8 mouse cellular contexts compared by ENCODE assay signal in the genomic region with DNA sequence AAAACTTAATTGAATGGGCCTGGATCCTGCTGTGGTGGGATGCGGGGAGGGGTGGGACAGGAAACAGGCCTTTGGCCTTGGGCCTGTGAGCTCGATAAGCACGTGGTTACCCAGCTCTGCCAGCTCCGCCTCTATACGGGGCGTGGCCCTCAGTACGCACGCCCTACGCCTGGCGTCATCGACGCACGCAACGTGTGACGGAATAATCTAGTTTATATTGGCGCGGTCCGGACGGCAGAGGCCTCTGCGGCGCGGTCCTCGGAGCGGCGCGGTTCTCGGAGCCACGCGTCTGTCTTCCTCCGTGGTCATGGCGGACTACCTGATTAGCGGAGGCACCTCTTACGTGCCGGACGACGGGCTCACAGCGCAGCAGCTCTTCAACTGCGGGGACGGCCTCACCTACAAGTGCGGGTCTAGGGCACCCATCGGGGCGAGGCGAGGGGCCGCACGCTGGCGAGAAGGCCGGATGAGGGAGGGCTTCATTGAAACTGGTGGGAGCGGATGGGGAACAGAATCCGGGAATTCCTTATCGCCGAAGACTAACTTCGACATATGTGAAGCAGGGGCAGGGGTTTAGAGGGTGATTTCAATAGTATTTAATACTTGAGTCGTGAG. TPM values are rescaled to one million over a fixed set of nuclear protein-coding genes. Genes with fewer than 3 reads are reported as not detected.
DNase-seq lines count a peak whose midpoint lies in the region; ATAC-seq and TF ChIP-seq lines count a peak whose summit lies in the region.

A gene (plus strand): TSS at position 60 of the 615 bp plus-strand sequence.

- peak within 1 kb of the TSS; percentile 74 to 95 for H3K4me3 ChIP-seq in MEL (ENCODE audit: control insufficient read depth in 1 of 2, insufficient read depth in 1 of 2, low read depth in 2 of 2, low read length in 2 of 2)
- H3K4me3 ChIP-seq in cerebellum, adult 2 months (replicated peaks; ENCODE audit: insufficient read depth, low read depth, low read length) = peak within 1 kb of the TSS; percentile 67
- peak within 1 kb of the TSS; percentile 56 for H3K4me3 ChIP-seq in forebrain, postnatal 0 days (ENCODE audit: low read depth, low read length)
- peak within 1 kb of the TSS; percentile 56 for H3K4me3 ChIP-seq in lung, embryonic 15.5 days

- peak within 1 kb of the TSS; percentile 73 for H3K27ac ChIP-seq in MEL (ENCODE audit: control insufficient read depth, low read depth, low read length)
- H3K27ac ChIP-seq in cerebellum, adult 2 months (ENCODE audit: insufficient read depth, low read length) = peak within 1 kb of the TSS; percentile 24; the same call in 1 of the 2 replicates
- H3K27ac ChIP-seq in forebrain, postnatal 0 days (ENCODE audit: low read depth, low read length) = peak within 1 kb of the TSS; percentile 74
- H3K27ac ChIP-seq in lung, embryonic 15.5 days = peak within 1 kb of the TSS; percentile 69

- peak in 1 of 2 experiments; percentile 60; a peak in 2 of 4 replicates for TF ChIP-seq EP300 in MEL (IDR thresholded peaks at IDR 0.05; ENCODE audit: low read depth in 1 of 2, low read length in 2 of 2)

- peak; percentile 95 to 98 for TF ChIP-seq POLR2A in MEL (IDR thresholded peaks at IDR 0.05; ENCODE audit: control insufficient read depth in 1 of 2, insufficient read depth in 1 of 2, low read depth in 1 of 2, low read length in 2 of 2, poor library complexity in 1 of 2)
- TF ChIP-seq POLR2A in cerebellum, adult 2 months (IDR thresholded peaks at IDR 0.05; ENCODE audit: borderline replicate concordance, insufficient read depth, low read length) = peak; percentile 81

- peak within 1 kb of the TSS; percentile 68 for H3K4me2 ChIP-seq in forebrain, postnatal 0 days (ENCODE audit: low read depth)
- H3K4me2 ChIP-seq in lung, embryonic 15.5 days = peak within 1 kb of the TSS; percentile 64

- DNase-seq in MEL (ENCODE audit: low read depth, low spot score) = peak; percentile 99
- DNase-seq in cerebellum, adult 2 months = peak; percentile 92 to 93
- peak; percentile 98 for DNase-seq in forebrain, postnatal 0 days
- peak; percentile 96 for DNase-seq in heart, postnatal 4 days
- DNase-seq in layer of hippocampus, adult 8-10 months (ENCODE audit: low spot score in 2 of 2) = peak; percentile 93 to 95
- peak; percentile 92 for DNase-seq in ovary, adult 18-20 months (ENCODE audit: low spot score)
- peak; percentile 97 for DNase-seq in thymus, postnatal 0 days (ENCODE audit: low spot score)

- peaks cover 21 to 26% of the 10 kb centered on the region in 2 experiments for H3K36me3 ChIP-seq in MEL (ENCODE audit: control insufficient read depth in 1 of 2, insufficient read depth in 2 of 2, low read length in 2 of 2)
- peaks cover 71% of the 10 kb centered on the region for H3K36me3 ChIP-seq in forebrain, postnatal 0 days (ENCODE audit: insufficient read depth)
- peaks cover 77% of the 10 kb centered on the region for H3K36me3 ChIP-seq in lung, embryonic 15.5 days

- no peak for TF ChIP-seq CTCF in MEL (IDR thresholded peaks at IDR 0.05 in 2 of 3, conservative IDR thresholded peaks at IDR 0.05 in 1 of 3; ENCODE audit: control insufficient read depth in 1 of 3, insufficient read depth in 1 of 3, low read depth in 2 of 3, low read length in 3 of 3, poor library complexity in 1 of 3, severe bottlenecking in 1 of 3)
- TF ChIP-seq CTCF in cerebellum, adult 2 months (IDR thresholded peaks at IDR 0.05; ENCODE audit: borderline replicate concordance, insufficient read depth, low read depth, low read length) = no peak
- peak; percentile 32 for TF ChIP-seq CTCF in forebrain, postnatal 0 days (IDR thresholded peaks at IDR 0.05; ENCODE audit: low read depth)

- peak; percentile 100 for ATAC-seq in forebrain, postnatal 0 days
- ATAC-seq in lung, embryonic 15.5 days (ENCODE audit: borderline replicate concordance, extremely low read depth, low FRiP score, low TSS enrichment) = peak; percentile 98

- TF ChIP-seq RAD21 in MEL (IDR thresholded peaks at IDR 0.05; ENCODE audit: low read depth, low read length) = no peak

- peaks cover 0 to 26% of the 10 kb centered on the region in 2 experiments; a peak in 3 of 4 replicates for H3K4me1 ChIP-seq in MEL (ENCODE audit: control insufficient read depth in 1 of 2, insufficient read depth in 2 of 2, low read length in 2 of 2)
- peaks cover 2% of the 10 kb centered on the region; the same call in 1 of the 2 replicates for H3K4me1 ChIP-seq in cerebellum, adult 2 months (ENCODE audit: control insufficient read depth, insufficient read depth, low read length)
- H3K4me1 ChIP-seq in forebrain, postnatal 0 days (ENCODE audit: insufficient read depth) = peaks cover 6% of the 10 kb centered on the region
- H3K4me1 ChIP-seq in lung, embryonic 15.5 days = peaks cover 10% of the 10 kb centered on the region

- H3K79me2 ChIP-seq in MEL (ENCODE audit: control insufficient read depth, insufficient read depth, low read length, poor library complexity) = peaks cover 20% of the 10 kb centered on the region

- WGBS in cerebellum, adult 2 months = under 1% methylated on average over 53 of the region's 53 CpGs
- 2% methylated on average over 50 of the region's 53 CpGs for WGBS in forebrain, postnatal 0 days
- under 1% methylated on average over 53 of the region's 53 CpGs for WGBS in lung, embryonic 15.5 days

- H3K27me3 ChIP-seq in MEL (ENCODE audit: control insufficient read depth in 1 of 2, insufficient read depth in 2 of 2, low read length in 2 of 2) = no peaks in the 10 kb centered on the region
- no peaks in the 10 kb centered on the region for H3K27me3 ChIP-seq in cerebellum, adult 2 months (ENCODE audit: control insufficient read depth, insufficient read depth, low read length)
- H3K27me3 ChIP-seq in forebrain, postnatal 0 days (ENCODE audit: insufficient read depth, low read length) = no peaks in the 10 kb centered on the region
- no peaks in the 10 kb centered on the region for H3K27me3 ChIP-seq in lung, embryonic 15.5 days

- peak within 1 kb of the TSS; percentile 94 for H3K9ac ChIP-seq in MEL (ENCODE audit: control insufficient read depth, low read depth, low read length, poor library complexity, severe bottlenecking)
- H3K9ac ChIP-seq in forebrain, postnatal 0 days = peak within 1 kb of the TSS; percentile 71
- H3K9ac ChIP-seq in lung, embryonic 15.5 days = peak within 1 kb of the TSS; percentile 70

- no peaks in the 10 kb centered on the region for H3K9me3 ChIP-seq in MEL (replicated peaks; ENCODE audit: insufficient read depth, low read length)
- H3K9me3 ChIP-seq in forebrain, postnatal 0 days (ENCODE audit: low read length) = no peaks in the 10 kb centered on the region
- no peaks in the 10 kb centered on the region for H3K9me3 ChIP-seq in lung, embryonic 15.5 days

TF ChIP-seq in MEL, 35 proteins besides CTCF, POLR2A, EP300 and RAD21 (continues in another document):
- TF ChIP-seq USF1 (IDR thresholded peaks at IDR 0.05; ENCODE audit: low read depth, low read length) (peak; percentile 86), BHLHE40 (IDR thresholded peaks at IDR 0.05; ENCODE audit: borderline replicate concordance, low read depth, low read length) (peak; percentile 63; the same call in 1 of the 2 replicates), NELFE (IDR thresholded peaks at IDR 0.05; ENCODE audit: low read depth, low read length) (peak; percentile 93), ZNF384 (IDR thresholded peaks at IDR 0.05; ENCODE audit: low read depth, low read length) (no peak), TAL1 (IDR thresholded peaks at IDR 0.05; ENCODE audit: low read length) (peak; percentile 71), UBTF (IDR thresholded peaks at IDR 0.05; ENCODE audit: borderline replicate concordance, insufficient read depth, low read depth, low read length) (no peak), MAZ (IDR thresholded peaks at IDR 0.05; ENCODE audit: low read depth, low read length) (peak; percentile 85; the same call in 1 of the 2 replicates), CHD1 (IDR thresholded peaks at IDR 0.05; ENCODE audit: low read depth, low read length) (no peak), POLR2AphosphoS5 (IDR thresholded peaks at IDR 0.05; ENCODE audit: borderline replicate concordance, low read depth, low read length) (peak; percentile 95), GABPA (IDR thresholded peaks at IDR 0.05; ENCODE audit: low read depth, low read length) (no peak), KAT2A (conservative IDR thresholded peaks at IDR 0.05; ENCODE audit: low read depth, low read length) (peak; percentile 47; the same call in 1 of the 2 replicates), ZKSCAN1 (IDR thresholded peaks at IDR 0.05; ENCODE audit: low read depth, low read length) (no peak), NRF1 (IDR thresholded peaks at IDR 0.05; ENCODE audit: insufficient read depth, low read depth, low read length, poor library complexity, severe bottlenecking) (peak; percentile 54; the same call in 1 of the 2 replicates), MAX (IDR thresholded peaks at IDR 0.05; ENCODE audit: low read length) (peak; percentile 100), MYB (IDR thresholded peaks at IDR 0.05; ENCODE audit: low read depth, low read length) (no peak), HCFC1 (IDR thresholded peaks at IDR 0.05; ENCODE audit: low read depth, low read length) (peak; percentile 80), TCF12 (IDR thresholded peaks at IDR 0.05; ENCODE audit: low read depth, low read length) (peak; percentile 51), RCOR1 (IDR thresholded peaks at IDR 0.05; ENCODE audit: low read depth, low read length) (no peak), POLR2AphosphoS2 (IDR thresholded peaks at IDR 0.05; ENCODE audit: low read length) (peak; percentile 98), JUND (IDR thresholded peaks at IDR 0.05; ENCODE audit: low read depth, low read length) (no peak), ZMIZ1 (IDR thresholded peaks at IDR 0.05; ENCODE audit: low read depth, low read length) (peak; percentile 90), CHD2 (IDR thresholded peaks at IDR 0.05; ENCODE audit: low read length) (no peak), ELF1 (IDR thresholded peaks at IDR 0.05; ENCODE audit: low read depth, low read length) (peak; percentile 42; the same call in 1 of the 2 replicates), SIN3A (IDR thresholded peaks at IDR 0.05; ENCODE audit: low read length) (peak; percentile 97)

RNA-seq across cellular contexts. Expression of the gene that starts here (rescaled TPM):
- 488 and 550 TPM in 2 replicates for total RNA-seq in MEL (2012; rRNA removed)
- polyA plus RNA-seq in MEL (2012; ENCODE audit: insufficient read depth in 1 of 2, insufficient read length in 2 of 2, low read depth in 1 of 2, low replicate concordance in 2 of 2, missing spikeins in 1 of 2) = 100 to 1,000 TPM in 1 of 2 experiments, not detected in 1; 519 TPM
- 70.6 and 76.9 TPM in 2 replicates for polyA plus RNA-seq in cerebellum, adult 2 months (2012; rRNA removed)
- total RNA-seq in forebrain, postnatal 0 days (2014; rRNA removed) = 115 and 129 TPM in 2 replicates
- polyA plus RNA-seq in forebrain, postnatal 0 days (2015; fragmentation: Nextera tagmentation; extraction: Ambion mirVana) = 102 and 106 TPM in 2 replicates
- 10 to 100 TPM; 77.5 to 79.6 TPM for total RNA-seq in heart, postnatal 4 days (2021)
- total RNA-seq in layer of hippocampus, adult 8-10 months (2022) = 10 to 100 TPM; 53.1 to 59.5 (median 58.0) TPM
- polyA plus RNA-seq in lung, embryonic 15.5 days (2015; fragmentation: Nextera tagmentation; extraction: Ambion mirVana) = 178 TPM in 2 replicates
- 161 and 172 TPM in 2 replicates for polyA plus RNA-seq in thymus, postnatal 0 days (2015; fragmentation: Nextera tagmentation; extraction: Ambion mirVana)

Comparison
In these comparisons a context has a peak if more than half of its experiments do, and no peak if none do; other contexts are left out.
1. Peak in every context shown above with its lines: DNase-seq, ATAC-seq, H3K4me3 ChIP-seq and H3K27ac ChIP-seq.
2. H3K27ac ChIP-seq: peak in every context shown above with its lines; median percentile 74 in forebrain, postnatal 0 days; 73 in MEL; 69 in lung, embryonic 15.5 days; 24 in cerebellum, adult 2 months.